Mouse (Mus musculus): ENCODE measurements around the gene Eef2. TPM values are rescaled to one million over a fixed set of nuclear protein-coding genes. Genes with fewer than 3 reads are reported as not detected.

Gene Eef2
- polyA plus RNA-seq (2017; shearing (Covaris generic)): 783 TPM

DNA sequence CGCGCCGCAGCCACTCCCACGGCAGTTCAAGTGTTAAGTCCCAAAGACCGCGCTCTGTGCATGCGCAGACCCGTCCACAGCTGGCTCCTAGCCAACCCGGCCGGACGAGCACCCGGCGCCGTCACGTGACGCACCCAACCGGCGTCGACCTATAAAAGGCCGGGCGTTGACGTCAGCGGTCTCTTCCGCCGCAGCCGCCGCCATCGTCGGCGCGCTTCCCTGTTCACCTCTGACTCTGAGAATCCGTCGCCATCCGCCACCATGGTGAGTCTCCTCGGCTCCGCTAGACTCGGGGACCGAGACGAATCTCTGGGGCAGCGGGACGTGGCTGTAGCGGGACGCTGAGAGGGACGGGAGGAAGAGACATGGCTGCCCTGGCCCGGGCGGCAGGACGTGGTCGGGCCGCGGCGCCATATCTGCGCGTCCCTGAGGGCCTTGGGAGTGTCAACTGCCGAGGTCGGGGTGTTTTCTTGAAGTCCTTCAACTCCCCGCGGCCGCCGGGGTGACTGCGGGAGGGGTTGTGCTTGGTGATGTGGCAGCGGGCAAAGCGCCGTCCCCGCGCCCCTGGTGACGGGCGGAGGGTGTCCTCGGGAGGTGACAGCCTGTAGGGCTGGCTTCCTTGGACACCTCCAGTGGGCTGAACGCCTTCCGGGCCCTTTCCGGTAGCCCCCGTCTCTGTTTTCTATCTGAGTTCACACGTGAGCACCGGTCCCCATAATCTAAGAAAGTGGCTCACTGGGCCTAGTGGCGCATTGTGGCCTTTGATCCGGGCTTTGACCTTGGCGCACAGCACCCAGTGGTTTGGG, at the start of gene Eef2:
Gene Eef2, plus strand, starts transcription at position 166 of the 806 bp plus-strand sequence.

GRCm38 (mm10) chr10:81134966-81135681, 41.3 kb upstream of the Eef2 start, which contains the start of gene Zbtb7a:
Gene Zbtb7a, plus strand, starts transcription at chr10:81135220.

DNA sequence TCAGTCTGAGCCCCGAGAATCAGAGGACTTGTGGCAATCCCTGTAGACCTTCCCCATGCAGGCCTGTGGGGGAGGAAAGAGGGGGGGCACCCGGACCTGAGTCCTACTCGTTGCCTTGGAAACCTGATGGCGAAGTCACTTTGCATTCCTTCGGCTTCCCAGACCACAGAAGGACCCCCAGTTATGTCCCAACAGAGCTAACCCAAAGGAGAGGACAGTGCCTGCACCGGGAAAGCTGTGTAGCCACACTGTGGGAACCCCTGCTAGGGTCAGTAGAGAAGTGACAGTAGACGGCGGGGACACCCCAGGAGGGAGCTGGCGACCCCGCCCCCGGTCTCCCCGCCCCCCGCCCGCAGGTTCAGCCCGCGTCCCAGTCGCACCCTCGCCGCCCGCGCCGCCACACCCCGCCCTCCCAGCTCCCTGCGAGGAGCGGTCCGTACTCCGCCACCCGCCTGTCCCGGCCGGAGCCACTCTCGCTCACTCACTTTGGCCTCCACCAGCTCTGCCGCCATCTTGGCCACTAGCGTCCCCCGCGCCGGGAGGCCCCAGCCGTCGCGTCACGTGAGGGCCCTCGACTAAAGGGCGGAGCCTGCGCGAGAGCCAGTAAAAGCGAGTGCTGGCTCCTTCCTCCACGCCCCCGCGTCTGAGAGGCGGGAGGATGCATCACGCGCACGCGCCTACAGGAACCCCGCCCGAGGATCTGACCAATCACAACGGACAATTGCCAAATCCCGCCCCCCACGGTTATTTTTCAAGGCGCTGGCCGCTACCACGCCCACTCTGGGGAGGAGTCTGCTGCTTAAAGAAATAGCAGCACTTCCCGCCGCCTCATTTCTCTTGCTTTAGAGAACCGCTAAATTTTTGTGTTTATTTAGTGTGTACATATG, 9.0 kb upstream of the Eef2 start, which contains the start of gene Pias4:
Gene Pias4, minus strand, starts transcription at position 724 of the 887 bp plus-strand sequence.

GRCm38 (mm10) chr10:81182336-81183333, 6.2 kb downstream of the Eef2 start, which contains the start of gene Dapk3:
Gene Dapk3, plus strand, starts transcription at chr10:81183005.

DNA sequence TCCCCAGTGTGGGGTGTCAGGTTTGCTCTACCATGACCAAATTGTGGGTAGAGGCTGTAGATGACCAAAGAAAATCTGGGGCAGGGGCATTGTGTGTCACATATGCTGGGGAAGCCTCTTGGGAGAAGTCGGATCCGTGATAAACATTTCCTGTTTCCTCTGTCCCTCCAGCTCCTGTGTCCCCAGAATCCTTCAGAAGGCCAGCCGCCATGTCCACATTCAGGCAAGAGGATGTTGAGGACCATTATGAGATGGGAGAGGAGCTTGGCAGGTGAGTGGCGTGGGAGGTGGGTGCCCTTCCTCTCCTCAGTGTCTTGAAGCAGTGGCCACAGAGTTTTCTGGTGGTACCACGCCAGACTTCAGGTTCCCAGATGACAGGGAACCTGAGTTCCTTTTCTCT, 7.4 kb downstream of the Eef2 start, which contains the start of gene 4930442H23Rik:
Gene 4930442H23Rik, minus strand, starts transcription at position 45 of the 400 bp plus-strand sequence.

DNA sequence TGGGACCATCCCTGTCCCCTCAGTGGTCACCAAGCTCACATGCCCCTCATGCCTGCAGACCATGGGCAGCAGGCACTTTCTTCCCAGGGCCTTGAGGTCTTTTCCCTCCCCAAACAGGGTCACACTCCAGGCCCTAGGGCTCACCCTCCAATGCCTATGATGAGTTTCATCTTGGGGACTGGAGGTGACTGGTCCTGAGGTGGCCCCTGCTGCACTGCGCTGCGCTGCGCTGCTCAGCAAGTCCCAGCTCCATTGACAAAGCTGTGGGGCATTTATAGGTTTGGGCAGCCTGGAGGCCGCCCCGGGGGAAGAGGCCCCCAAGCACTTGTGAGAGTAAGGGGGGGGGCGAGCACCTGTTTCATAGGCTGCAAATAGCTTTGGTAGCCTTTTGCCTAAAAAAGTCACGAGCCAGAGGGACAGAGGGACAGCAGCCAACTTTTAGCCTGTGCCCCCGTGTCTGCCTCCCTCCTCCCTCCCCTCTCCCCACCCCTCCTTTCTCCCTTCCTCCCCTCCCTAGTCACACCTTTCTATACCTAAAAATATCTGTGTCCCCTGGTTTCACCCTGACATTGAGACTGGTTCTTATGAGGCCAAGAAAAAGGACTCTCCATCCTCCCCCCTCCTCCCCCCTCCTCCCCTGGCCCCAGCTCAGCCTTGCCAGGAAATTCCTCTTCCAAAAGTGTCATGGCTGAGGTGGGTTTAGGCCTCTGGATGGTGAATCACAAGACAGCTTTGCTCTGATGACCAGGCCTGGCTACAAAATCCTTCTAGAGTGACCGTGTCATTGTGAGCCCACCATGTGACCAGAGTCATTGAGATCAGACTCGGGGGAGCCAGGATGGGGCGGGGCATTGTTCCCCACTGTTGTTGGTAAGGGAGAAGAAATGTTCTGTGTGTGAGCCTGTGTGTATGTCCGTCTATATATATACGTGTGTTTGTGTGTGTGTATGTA, 25.7 kb downstream of the Eef2 start, which contains the start of gene Nmrk2:
Gene Nmrk2, minus strand, starts transcription at position 245 of the 952 bp plus-strand sequence.

GRCm38 (mm10) chr10:81230438-81231332, 54.3 kb downstream of the Eef2 start, which contains the start of gene Atcay:
Gene Atcay, minus strand, starts transcription at chr10:81230833.

Other genes starting within 250 kb of the Eef2 start
- 93.6 TPM for gene Gadd45b, start 246.6 kb upstream of the Eef2 start, polyA plus RNA-seq (2017; shearing (Covaris generic))
- gene Gng7, start 161.7 kb upstream of the Eef2 start, polyA plus RNA-seq (2017; shearing (Covaris generic)): 0.09 TPM
- not detected for gene Diras1, start 151.0 kb upstream of the Eef2 start, polyA plus RNA-seq (2017; shearing (Covaris generic))
- 20.4 TPM for gene Slc39a3, start 139.2 kb upstream of the Eef2 start, polyA plus RNA-seq (2017; shearing (Covaris generic))
- gene Sgta, start 116.5 kb upstream of the Eef2 start, polyA plus RNA-seq (2017; shearing (Covaris generic)): 124 TPM
- 17.8 TPM for gene Thop1, start 106.6 kb upstream of the Eef2 start, polyA plus RNA-seq (2017; shearing (Covaris generic))
- gene Creb3l3, start 77.8 kb upstream of the Eef2 start, polyA plus RNA-seq (2017; shearing (Covaris generic)): not detected
- 51.7 TPM for gene Map2k2, start 70.7 kb upstream of the Eef2 start, polyA plus RNA-seq (2017; shearing (Covaris generic))
- 43.0 TPM for gene Zbtb7a, start 41.4 kb upstream of the Eef2 start, polyA plus RNA-seq (2017; shearing (Covaris generic))
- gene Pias4, start 8.7 kb upstream of the Eef2 start, polyA plus RNA-seq (2017; shearing (Covaris generic)): 51.7 TPM
- gene Dapk3, start 6.4 kb downstream of the Eef2 start, polyA plus RNA-seq (2017; shearing (Covaris generic)): 6.7 TPM
- not detected for gene 4930442H23Rik, start 7.2 kb downstream of the Eef2 start, polyA plus RNA-seq (2017; shearing (Covaris generic))
- gene Nmrk2, start 25.4 kb downstream of the Eef2 start, polyA plus RNA-seq (2017; shearing (Covaris generic)): 0.22 TPM
- gene Atcay, start 54.2 kb downstream of the Eef2 start, polyA plus RNA-seq (2017; shearing (Covaris generic)): 10.3 TPM
- gene Zfr2, start 56.5 kb downstream of the Eef2 start, polyA plus RNA-seq (2017; shearing (Covaris generic)): 5.8 TPM
- 166 TPM for gene Matk, start 76.3 kb downstream of the Eef2 start, polyA plus RNA-seq (2017; shearing (Covaris generic))
- 109 TPM for gene Mrpl54, start 90.3 kb downstream of the Eef2 start, polyA plus RNA-seq (2017; shearing (Covaris generic))
- 68.0 TPM for gene Apba3, start 90.3 kb downstream of the Eef2 start, polyA plus RNA-seq (2017; shearing (Covaris generic))
- gene Tjp3, start 115.0 kb downstream of the Eef2 start, polyA plus RNA-seq (2017; shearing (Covaris generic)): 28.8 TPM
- gene Pip5k1c, start 116.3 kb downstream of the Eef2 start, polyA plus RNA-seq (2017; shearing (Covaris generic)): 52.4 TPM
- 39.4 TPM for gene Cactin, start 144.5 kb downstream of the Eef2 start, polyA plus RNA-seq (2017; shearing (Covaris generic))
- 67.8 TPM for gene Tbxa2r, start 152.1 kb downstream of the Eef2 start, polyA plus RNA-seq (2017; shearing (Covaris generic))
- gene Gipc3, start 166.6 kb downstream of the Eef2 start, polyA plus RNA-seq (2017; shearing (Covaris generic)): 0.16 TPM
- 36.0 TPM for gene Hmg20b, start 173.8 kb downstream of the Eef2 start, polyA plus RNA-seq (2017; shearing (Covaris generic))
- gene Mfsd12, start 180.9 kb downstream of the Eef2 start, polyA plus RNA-seq (2017; shearing (Covaris generic)): 1.9 TPM
- 1.8 TPM for gene 4930404N11Rik, start 189.2 kb downstream of the Eef2 start, polyA plus RNA-seq (2017; shearing (Covaris generic))
- gene Fzr1, start 201.9 kb downstream of the Eef2 start, polyA plus RNA-seq (2017; shearing (Covaris generic)): 27.4 TPM
- 52.8 TPM for gene Dohh, start 207.8 kb downstream of the Eef2 start, polyA plus RNA-seq (2017; shearing (Covaris generic))
- 6.0 TPM for gene Gm48551, start 207.8 kb downstream of the Eef2 start, polyA plus RNA-seq (2017; shearing (Covaris generic))
- 1.4 TPM for gene Gm48552, start 212.4 kb downstream of the Eef2 start, polyA plus RNA-seq (2017; shearing (Covaris generic))
- 7.1 TPM for gene Smim24, start 216.4 kb downstream of the Eef2 start, polyA plus RNA-seq (2017; shearing (Covaris generic))

Measured in inflammation-experienced regulatory T-cells, adult 16 weeks (primary cell).